Mouse (Mus musculus): ENCODE results near the gene Dtx1.

Dtx1 gene

GRCm38 (mm10) chr5:120679676-120680555 is 31.8 kb downstream of the Dtx1 start:
- in situ Hi-C loops (cut with MseI, MboI): loop anchor here (5.0 kb wide), 1 partner anchor 32 kb away; the partner anchor contains the start of gene Dtx1 (in 2 of the 2)

- in situ Hi-C loops (cut with MseI, MboI): loop anchor here (5.0 kb wide), 1 partner anchor 35 kb away; the partner anchor contains the start of gene Dtx1 (in 2 of the 2)
Observed at GRCm38 (mm10) chr5:120677516-120677915, 34.2 kb downstream of the Dtx1 start.

- in situ Hi-C loops (cut with MseI, MboI): loop anchor here (5.0 kb wide), 2 partner anchors 38 to 57 kb away; partner anchors contain the start of gene Dtx1 (in 2 of the 2)
Observed at GRCm38 (mm10) chr5:120674229-120675145, 37.2 kb downstream of the Dtx1 start.

GRCm38 (mm10) chr5:120673626-120674025 is 38.1 kb downstream of the Dtx1 start:
- in situ Hi-C loops (cut with MseI, MboI): loop anchor here in 1 of 2 experiments (5.0 kb wide), 1 partner anchor 56 kb away; no protein-coding TSS in a partner anchor

GRCm38 (mm10) chr5:120671865-120672264 is 39.9 kb downstream of the Dtx1 start:
- in situ Hi-C loops (cut with MseI, MboI): loop anchor here in 1 of 2 experiments (5.0 kb wide), 1 partner anchor 55 kb away; no protein-coding TSS in a partner anchor

GRCm38 (mm10) chr5:120670132-120670531 is 41.6 kb downstream of the Dtx1 start:
- in situ Hi-C loops (cut with MseI, MboI): loop anchor here in 1 of 2 experiments (5.0 kb wide), 1 partner anchor 53 kb away; no protein-coding TSS in a partner anchor

DNA sequence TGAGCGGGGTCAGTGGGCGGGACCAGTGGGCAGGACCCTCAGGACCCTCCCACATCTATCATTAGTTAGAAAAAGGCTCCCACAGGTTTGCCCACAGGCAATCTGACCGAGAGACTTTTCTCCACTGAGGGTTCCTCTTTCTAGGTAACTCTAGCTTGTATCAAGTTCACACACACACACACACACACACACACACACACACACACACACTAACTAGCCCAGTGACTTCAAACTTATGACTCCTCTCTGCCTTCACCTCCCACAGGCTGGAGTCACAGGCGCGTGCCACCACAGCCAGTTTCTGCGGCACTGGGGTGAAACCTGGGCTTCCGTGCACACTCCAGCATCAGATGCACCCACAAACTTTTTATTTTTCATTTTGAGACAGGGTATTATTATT is 43.0 kb downstream of the Dtx1 start:
- in situ Hi-C loops (cut with MseI, MboI): no loop called here

GRCm38 (mm10) chr5:120664888-120665287 is 46.8 kb downstream of the Dtx1 start:
- in situ Hi-C loops (cut with MseI, MboI): no loop called here

DNA sequence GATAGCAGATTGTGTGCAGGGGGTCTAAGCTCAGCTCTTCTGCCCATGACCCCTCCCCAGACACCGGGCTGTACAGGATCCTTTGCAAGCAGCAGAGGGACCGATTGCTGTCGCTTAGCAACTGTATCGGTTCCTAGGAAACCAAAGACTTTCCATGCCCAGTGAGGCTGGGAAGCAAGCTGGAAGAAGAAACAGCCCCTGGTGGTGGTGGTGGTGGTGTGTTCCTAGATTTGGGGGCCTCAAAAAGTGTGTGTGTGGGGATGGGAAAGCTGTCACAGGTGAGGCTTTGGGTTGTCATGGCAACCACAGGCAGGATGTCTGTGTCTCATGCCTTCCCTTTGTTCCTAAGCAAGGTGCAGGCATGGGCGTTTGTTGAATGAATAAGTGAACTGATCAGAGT is 50.9 kb downstream of the Dtx1 start:
- in situ Hi-C loops (cut with MseI, MboI): no loop called here

DNA sequence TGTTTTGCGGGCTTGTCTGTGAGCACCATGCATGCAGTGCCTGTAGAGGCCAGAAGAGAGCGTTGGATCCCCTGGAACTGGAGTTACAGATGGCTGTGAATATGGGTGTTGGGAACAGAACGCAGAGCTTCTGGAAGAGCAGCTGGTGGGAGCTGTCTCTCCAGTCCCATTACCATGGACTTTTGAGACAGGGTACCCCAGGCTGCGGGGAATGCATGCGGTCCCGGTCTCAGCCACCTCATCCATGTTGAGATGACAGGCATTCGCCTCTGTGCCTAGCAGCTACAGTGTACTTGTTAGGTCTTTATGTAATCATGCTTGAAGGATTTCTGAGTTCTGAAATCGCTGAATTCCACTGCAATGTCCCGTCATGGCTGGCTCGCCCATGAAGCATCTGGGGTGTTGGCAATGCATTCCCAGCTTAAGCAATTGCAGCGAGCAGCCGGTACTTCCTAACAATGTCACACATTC is 55.4 kb downstream of the Dtx1 start:
- in situ Hi-C loops (cut with MseI, MboI): no loop called here

DNA sequence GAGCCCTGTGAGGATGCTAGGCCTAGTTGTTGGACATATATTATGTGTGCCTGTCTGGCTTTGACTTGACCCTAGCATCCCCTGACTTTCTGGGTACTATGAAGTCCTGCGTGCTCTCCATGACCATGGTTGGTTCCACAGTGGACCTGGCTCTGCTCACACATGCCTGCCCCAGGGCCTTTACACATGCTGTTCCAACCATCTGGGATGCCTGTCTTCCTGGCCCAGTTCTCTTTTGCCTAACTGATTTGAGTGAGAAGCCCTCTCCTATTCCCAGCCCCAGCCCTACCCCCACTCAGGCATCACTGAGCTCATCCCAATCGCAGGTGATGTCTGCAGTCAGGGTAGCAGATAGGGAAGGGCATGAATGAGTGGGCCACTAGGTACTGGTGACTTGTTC is 57.9 kb downstream of the Dtx1 start:
- in situ Hi-C loops (cut with MseI, MboI): no loop called here

- in situ Hi-C loops (cut with MseI, MboI): no loop called here
Observed at GRCm38 (mm10) chr5:120652915-120653701, 58.6 kb downstream of the Dtx1 start.

GRCm38 (mm10) chr5:120651230-120651629 is 60.5 kb downstream of the Dtx1 start:
- in situ Hi-C loops (cut with MseI, MboI): no loop called here

GRCm38 (mm10) chr5:120649938-120650337 is 61.8 kb downstream of the Dtx1 start:
- in situ Hi-C loops (cut with MseI, MboI): no loop called here

DNA sequence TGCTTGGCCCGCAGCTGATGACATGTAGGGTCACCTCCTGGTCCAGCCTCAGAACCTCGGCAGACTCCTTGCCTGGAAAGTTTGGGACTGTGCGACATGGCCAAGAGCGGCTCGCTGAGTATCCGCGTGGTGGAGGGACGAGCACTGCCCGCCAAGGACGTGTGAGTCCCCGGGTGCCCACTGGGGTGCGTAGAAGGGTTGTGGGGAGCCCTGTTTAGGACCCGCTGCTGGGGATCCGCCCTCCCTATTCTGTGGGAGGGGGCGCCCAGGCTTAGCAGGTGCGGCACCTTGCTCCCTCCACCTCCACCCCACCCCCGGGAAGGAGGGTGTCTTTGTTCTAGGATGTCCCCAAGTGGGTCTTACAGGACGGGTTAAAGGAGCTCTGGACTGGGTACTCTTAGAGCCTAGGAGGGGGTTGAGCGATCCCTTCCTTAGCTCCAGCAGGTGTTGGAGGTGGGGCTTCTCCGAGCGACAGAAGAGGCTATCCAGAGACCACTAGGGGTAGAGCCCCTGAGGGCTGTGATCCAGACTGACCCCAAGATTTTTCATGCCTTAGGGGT is 62.3 kb downstream of the Dtx1 start:
- in situ Hi-C loops (cut with MseI, MboI): no loop called here

- in situ Hi-C loops (cut with MseI, MboI): no loop called here
Observed at GRCm38 (mm10) chr5:120648569-120649373, 63.0 kb downstream of the Dtx1 start, which contains the start of gene Rasal1. Gene Rasal1 (plus strand): TSS chr5:120648812.

DNA sequence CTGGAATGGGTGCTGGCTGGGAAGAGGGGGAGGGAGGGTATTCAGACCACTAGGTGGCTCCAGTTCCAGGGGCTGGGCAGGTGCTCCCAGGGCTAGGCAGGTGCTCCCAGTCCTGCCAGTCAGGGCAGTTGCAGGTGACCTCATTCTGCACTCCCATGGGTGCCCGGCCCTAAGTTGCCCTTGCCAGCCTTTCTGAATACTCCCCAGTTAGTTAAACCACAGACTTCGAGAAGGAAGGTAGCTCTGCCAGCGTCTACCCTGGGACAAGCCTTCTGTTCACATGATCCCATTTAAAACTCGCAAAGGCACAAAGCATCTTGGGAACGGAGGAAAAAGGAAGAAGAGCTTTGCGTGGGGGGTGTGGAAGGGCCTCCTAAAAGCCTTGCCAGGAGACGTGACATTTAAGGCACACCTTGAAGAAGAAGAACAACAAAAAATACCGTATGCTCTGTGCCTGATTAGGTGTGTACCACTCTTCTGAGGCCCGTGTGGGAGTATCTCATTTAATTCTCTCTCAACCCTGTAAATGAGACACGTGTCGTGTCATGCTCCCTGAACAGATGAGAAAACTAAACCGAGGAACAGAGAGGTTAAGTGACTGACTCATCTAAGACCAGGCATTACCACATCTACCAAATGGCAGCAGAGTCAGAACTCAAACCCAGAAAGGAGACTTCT is 63.8 kb downstream of the Dtx1 start:
- in situ Hi-C loops (cut with MseI, MboI): no loop called here

DNA sequence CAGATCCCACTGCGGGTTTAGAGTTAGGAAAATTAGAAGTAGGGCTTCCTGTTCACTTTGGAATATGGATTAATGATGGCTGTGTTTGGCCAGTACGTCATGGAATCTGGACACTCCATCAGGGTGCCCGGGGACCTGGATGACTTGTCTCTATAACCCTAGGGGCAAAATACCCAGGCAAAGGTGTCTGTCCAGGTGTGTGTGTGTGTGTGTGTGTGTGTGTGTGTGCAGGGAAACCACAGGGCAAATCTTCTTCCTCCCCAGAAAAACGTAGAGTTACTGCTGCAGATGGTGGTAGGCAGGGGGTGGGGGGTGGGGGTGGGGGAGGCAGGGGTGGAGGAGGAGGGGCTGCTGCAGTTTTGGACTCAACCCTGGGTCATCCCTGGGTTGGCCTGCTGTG is 64.4 kb downstream of the Dtx1 start:
- in situ Hi-C loops (cut with MseI, MboI): no loop called here

DNA sequence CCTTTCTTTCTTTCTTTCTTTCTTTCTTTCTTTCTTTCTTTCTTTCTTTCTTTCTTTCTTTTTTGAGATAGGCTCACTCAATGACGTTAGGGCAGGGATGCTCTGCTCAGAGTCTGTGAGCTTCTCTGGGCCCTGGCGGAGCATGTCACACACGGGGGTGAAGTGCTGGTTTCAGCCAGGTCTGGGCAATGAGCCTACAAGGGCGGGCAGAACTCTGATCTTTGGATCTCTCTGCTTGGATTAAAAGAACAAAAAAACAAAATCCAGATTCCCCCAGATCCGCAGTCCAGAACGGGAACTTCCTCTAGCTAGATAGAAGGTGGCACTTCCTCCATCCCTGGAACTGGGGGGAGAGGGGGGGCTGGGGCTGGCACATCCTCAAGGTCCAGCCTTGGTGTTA is 65.9 kb downstream of the Dtx1 start:
- in situ Hi-C loops (cut with MseI, MboI): no loop called here
